Mouse (Mus musculus) bone marrow, adult 2 months (tissue): ENCODE measurements around the gene Slit2.

ENCODE experiments used
- CTCF ChIP-seq: fragments of 200-500 bp; IDR thresholded peaks from 2 replicates; pipeline ENCODE4 v1.5.1; 2011; ENCODE audit warnings: low read length, control low read depth; ENCODE audit not compliant: control insufficient read depth, insufficient read depth
- POLR2A ChIP-seq: fragments of 200-500 bp; IDR thresholded peaks from 2 replicates; pipeline ENCODE4 v1.6.1; 2011; ENCODE audit warnings: low read depth, mild to moderate bottlenecking, control low read depth, low read length, borderline replicate concordance; ENCODE audit not compliant: control insufficient read depth

DNA sequence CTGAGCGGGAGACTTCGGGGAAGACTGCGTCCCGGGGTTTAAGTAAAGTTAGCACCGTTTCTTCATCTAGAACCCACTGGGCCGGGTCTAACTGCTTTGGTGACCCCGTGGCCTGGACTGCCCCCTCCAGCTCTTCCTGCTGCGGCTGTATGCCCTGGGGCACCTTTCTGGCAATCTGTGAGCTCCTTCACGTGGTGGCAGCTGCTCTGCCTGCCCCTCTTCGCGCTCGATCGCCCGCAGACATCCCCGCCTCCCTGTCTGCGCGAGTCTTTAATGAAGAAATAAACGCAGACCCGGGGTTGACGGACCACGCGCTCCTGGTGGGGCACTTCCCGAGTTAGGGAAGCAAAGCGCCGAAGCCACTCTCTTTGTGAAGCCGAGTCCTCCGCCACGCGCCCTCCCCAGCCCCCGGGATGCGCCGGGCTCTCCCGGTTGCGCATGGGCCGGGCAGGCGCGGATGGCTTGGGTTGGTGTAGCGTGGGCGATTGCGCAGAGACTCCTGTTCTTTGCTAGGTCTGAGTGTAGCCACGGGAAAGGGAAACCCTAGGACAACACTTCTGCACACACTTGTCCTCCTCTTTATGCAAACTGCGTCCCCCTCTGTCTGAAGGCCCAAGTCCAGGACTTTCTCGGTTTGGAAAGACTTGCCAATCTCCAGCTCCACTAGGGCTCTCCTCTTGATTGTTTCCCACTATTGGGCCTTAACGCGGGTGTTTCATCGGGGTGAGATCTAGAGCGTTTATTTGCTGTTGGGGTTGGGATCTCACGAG lies 3.1 kb downstream of the Slit2 start:
- TF ChIP-seq CTCF: no peak
- TF ChIP-seq POLR2A: no peak
